In the genomic region with DNA sequence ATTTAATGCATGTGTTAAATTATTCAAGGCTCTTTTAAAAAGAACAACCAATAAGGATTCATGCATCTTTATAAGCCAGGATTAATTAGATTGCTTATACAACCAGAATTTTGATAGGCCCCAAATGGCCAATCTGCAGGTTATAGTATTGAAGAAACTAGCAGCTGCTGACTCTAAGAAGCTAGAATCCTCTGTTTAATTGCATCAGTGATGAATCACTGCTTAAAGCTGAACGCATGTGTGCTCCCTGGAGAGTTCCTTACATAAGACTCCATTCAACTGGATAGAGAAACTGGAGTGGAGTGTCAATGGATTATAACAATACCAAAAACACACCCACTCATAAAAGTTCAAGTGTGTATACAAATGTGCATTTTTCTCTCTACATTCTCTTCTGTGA, we compare ENCODE assay signal across 16 mouse cellular contexts.
"Had no signal": no experiment of that assay in that cellular context is flagged by ENCODE, and none has a peak within 500 bp of the region (broad histone marks: within the 10 kb centered on the region; RNA-seq: fewer than 3 reads in every experiment).

No protein-coding gene starts in this region.

- H3K9me3 ChIP-seq: limb, embryonic 12.5 days; lung, embryonic 15.5 days; midbrain, embryonic 15.5 days had no signal

- H3K27ac ChIP-seq: kidney, postnatal 0 days; limb, embryonic 12.5 days; liver, embryonic 13.5 days; lung, embryonic 15.5 days; macrophage; midbrain, embryonic 15.5 days had no signal

- H3K4me3 ChIP-seq: limb, embryonic 12.5 days; liver, embryonic 13.5 days; lung, embryonic 15.5 days; megakaryocyte, embryonic 14.5 days; midbrain, embryonic 15.5 days had no signal

- H3K36me3 ChIP-seq: limb, embryonic 12.5 days; liver, embryonic 13.5 days; lung, embryonic 15.5 days; midbrain, embryonic 15.5 days had no signal

- H3K4me2 ChIP-seq: limb, embryonic 12.5 days; liver, embryonic 13.5 days; lung, embryonic 15.5 days; midbrain, embryonic 15.5 days had no signal

- H3K4me1 ChIP-seq: limb, embryonic 12.5 days; liver, embryonic 13.5 days; lung, embryonic 15.5 days; megakaryocyte, embryonic 14.5 days; midbrain, embryonic 15.5 days had no signal

- H3K9ac ChIP-seq: limb, embryonic 12.5 days; liver, embryonic 13.5 days; liver, postnatal 0 days; lung, embryonic 15.5 days; midbrain, embryonic 15.5 days had no signal

- H3K27me3 ChIP-seq: limb, embryonic 12.5 days; liver, embryonic 13.5 days; lung, embryonic 15.5 days; megakaryocyte, embryonic 14.5 days; midbrain, embryonic 15.5 days had no signal

- ATAC-seq: liver, postnatal 0 days; midbrain, embryonic 15.5 days had no signal

- DNase-seq: kidney, adult 11 months; kidney, adult 9 months; kidney, postnatal 36 days; layer of hippocampus, adult 9-11 months; liver; liver, embryonic 13.5 days; liver, postnatal 0 days; lung, postnatal 14 days; right cerebral cortex, postnatal 14 days; thymus, postnatal 36 days had no signal
